Mouse (Mus musculus): ENCODE measurements around the gene Zfp414. TPM values are rescaled to one million over a fixed set of nuclear protein-coding genes. Genes with fewer than 3 reads are reported as not detected.

Zfp414 gene
- 29.0 and 39.9 TPM in 2 replicates for total RNA-seq (2014; rRNA removed; ENCODE audit: low replicate concordance)
- 20.3 and 21.4 TPM in 2 replicates for polyA plus RNA-seq (2015; fragmentation: Nextera tagmentation; extraction: Ambion mirVana)

DNA sequence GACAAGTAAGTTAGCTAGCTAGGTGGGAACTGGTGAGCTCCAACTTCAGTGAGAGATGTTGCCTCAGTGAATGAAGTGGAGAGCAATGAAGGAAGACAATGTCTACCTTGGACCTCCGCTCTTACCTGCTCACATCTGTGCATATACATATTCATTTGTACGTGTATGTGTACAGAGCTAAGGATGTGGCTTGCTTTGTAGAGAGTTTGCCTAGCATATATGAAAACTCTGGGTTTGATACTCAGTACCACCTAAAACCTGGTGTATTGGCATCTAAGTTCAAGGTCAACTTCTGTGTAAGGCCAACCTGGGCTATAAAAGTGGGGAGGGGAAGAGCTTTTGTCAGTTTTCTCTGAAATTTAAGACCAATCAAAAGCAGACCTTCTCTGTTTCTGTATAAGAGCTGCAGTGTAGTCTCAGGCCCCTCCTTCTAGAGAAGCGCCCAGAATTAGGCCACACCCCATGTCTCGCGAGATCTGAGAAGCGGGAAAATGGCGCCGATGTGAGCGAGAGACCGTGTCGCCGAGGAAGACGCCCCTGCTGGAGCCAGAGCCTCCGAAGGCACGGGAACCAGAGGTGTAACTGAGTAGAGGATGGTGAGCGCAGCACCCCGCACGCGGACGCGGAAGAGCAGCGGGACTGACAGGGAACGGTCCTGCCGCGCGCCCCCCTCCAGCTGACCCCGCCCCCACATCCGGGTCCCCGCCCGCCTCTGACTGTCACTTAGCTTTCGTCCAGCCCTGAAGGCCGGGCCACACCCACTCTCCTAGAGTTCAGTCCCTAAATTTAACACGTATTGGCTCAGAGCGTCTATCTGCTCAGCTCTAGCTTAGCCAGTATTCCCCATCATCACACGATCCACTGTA is at the start of gene Zfp414:
TSS of gene Zfp414 (plus strand) at position 470 of the 866 bp plus-strand sequence.
- peak within 1 kb of the TSS; percentile 71 for H3K4me3 ChIP-seq (ENCODE audit: low read depth, low read length)
- 0 out of 2 replicates have a peak, but pooled peaks cover 5% of the 10 kb centered on the region for H3K36me3 ChIP-seq (replicated peaks; ENCODE audit: control insufficient read depth, insufficient read depth, low read length)
- DNase-seq (ENCODE audit: low spot score) (peak; percentile 94), ATAC-seq (ENCODE audit: insufficient read depth, low read depth) (peak; percentile 96)
- peak within 1 kb of the TSS; percentile 70 for H3K9ac ChIP-seq (replicated peaks; ENCODE audit: low read depth, low read length)
- peak within 1 kb of the TSS; percentile 97 for H3K27ac ChIP-seq (ENCODE audit: low read depth)
- H3K27me3 ChIP-seq (ENCODE audit: control insufficient read depth, insufficient read depth, low read length) = no peaks in the 10 kb centered on the region
- no peaks in the 10 kb centered on the region for H3K9me3 ChIP-seq (replicated peaks; ENCODE audit: control insufficient read depth, low read length)
- H3K4me2 ChIP-seq (ENCODE audit: low read depth, low read length) = peak within 1 kb of the TSS; percentile 67
- TF ChIP-seq EP300 (IDR thresholded peaks at IDR 0.05; ENCODE audit: low read depth) (no peak; the same call in 1 of the 2 replicates), CTCF (IDR thresholded peaks at IDR 0.05; ENCODE audit: low read depth) (no peak)
- peaks cover 15% of the 10 kb centered on the region; the same call in 1 of the 2 replicates for H3K4me1 ChIP-seq (ENCODE audit: control insufficient read depth, insufficient read depth)
- 2% methylated on average over 35 of the region's 35 CpGs for WGBS

DNA sequence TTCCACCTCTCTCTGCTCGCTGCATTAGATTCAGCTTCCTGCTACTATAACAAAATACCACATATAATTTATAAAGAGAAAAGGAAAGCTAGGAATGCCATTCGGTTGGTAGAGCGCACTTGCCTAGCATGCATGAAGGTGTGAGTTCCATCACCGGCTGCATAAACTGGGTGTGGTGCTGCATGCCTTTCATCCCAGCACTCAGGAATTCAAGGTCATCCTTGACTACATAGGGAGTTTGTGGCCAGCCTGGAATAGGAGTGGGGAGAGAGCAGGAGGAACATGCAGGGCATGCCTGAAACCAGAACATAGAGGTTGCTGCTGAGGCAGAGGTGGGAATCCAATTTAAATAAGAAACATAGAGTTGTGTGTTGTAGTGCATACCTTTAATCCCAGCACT is 44.8 kb upstream of the Zfp414 start:
- no peak overlapping the region for H3K27ac ChIP-seq (ENCODE audit: low read depth)
- WGBS = 75% methylated on average over 4 of the region's 4 CpGs
- H3K36me3 ChIP-seq (replicated peaks; ENCODE audit: control insufficient read depth, insufficient read depth, low read length) = no peaks in the 10 kb centered on the region
- H3K9ac ChIP-seq (replicated peaks; ENCODE audit: low read depth, low read length) = no peak overlapping the region
- DNase-seq (ENCODE audit: low spot score) (no peak), ATAC-seq (ENCODE audit: insufficient read depth, low read depth) (no peak)
- H3K4me3 ChIP-seq (ENCODE audit: low read depth, low read length) = no peak overlapping the region
- H3K4me2 ChIP-seq (ENCODE audit: low read depth, low read length) = no peak overlapping the region
- no peaks in the 10 kb centered on the region for H3K9me3 ChIP-seq (replicated peaks; ENCODE audit: control insufficient read depth, low read length)
- no peaks in the 10 kb centered on the region for H3K4me1 ChIP-seq (ENCODE audit: control insufficient read depth, insufficient read depth)
- H3K27me3 ChIP-seq (ENCODE audit: control insufficient read depth, insufficient read depth, low read length) = no peaks in the 10 kb centered on the region
- no peak for TF ChIP-seq CTCF (IDR thresholded peaks at IDR 0.05; ENCODE audit: low read depth)
- no peak for TF ChIP-seq EP300 (IDR thresholded peaks at IDR 0.05; ENCODE audit: low read depth)

DNA sequence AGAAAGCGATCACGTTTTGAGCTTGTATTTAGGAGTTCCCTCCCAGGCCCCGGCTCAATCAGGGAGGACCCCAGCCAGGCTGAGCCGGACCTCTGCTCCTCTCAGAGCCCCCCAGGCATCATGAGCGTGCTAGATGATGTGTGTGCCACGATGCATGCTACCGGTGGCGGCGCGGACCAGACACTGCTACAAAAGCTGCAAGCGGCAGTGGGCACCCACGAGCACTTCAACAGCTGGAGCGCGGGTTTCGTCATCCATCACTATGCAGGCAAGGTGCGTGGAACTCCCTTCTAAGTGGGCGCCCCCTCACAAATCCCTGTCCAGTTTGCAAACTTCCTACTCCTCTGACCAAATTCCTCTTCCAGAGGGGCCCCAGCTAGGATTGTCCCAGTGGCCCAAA is 42.9 kb upstream of the Zfp414 start:
- H3K27me3 ChIP-seq (ENCODE audit: control insufficient read depth, insufficient read depth, low read length) = no peaks in the 10 kb centered on the region
- H3K4me3 ChIP-seq (ENCODE audit: low read depth, low read length) = no peak overlapping the region
- H3K27ac ChIP-seq (ENCODE audit: low read depth) = no peak overlapping the region
- no peaks in the 10 kb centered on the region for H3K36me3 ChIP-seq (replicated peaks; ENCODE audit: control insufficient read depth, insufficient read depth, low read length)
- no peaks in the 10 kb centered on the region for H3K4me1 ChIP-seq (ENCODE audit: control insufficient read depth, insufficient read depth)
- 55% methylated on average over 17 of the region's 17 CpGs for WGBS
- no peak for TF ChIP-seq EP300 (IDR thresholded peaks at IDR 0.05; ENCODE audit: low read depth)
- no peak for TF ChIP-seq CTCF (IDR thresholded peaks at IDR 0.05; ENCODE audit: low read depth)
- H3K4me2 ChIP-seq (ENCODE audit: low read depth, low read length) = no peak overlapping the region
- H3K9ac ChIP-seq (replicated peaks; ENCODE audit: low read depth, low read length) = no peak overlapping the region
- no peaks in the 10 kb centered on the region for H3K9me3 ChIP-seq (replicated peaks; ENCODE audit: control insufficient read depth, low read length)
- ATAC-seq (ENCODE audit: insufficient read depth, low read depth) (no peak), DNase-seq (ENCODE audit: low spot score) (no peak)

DNA sequence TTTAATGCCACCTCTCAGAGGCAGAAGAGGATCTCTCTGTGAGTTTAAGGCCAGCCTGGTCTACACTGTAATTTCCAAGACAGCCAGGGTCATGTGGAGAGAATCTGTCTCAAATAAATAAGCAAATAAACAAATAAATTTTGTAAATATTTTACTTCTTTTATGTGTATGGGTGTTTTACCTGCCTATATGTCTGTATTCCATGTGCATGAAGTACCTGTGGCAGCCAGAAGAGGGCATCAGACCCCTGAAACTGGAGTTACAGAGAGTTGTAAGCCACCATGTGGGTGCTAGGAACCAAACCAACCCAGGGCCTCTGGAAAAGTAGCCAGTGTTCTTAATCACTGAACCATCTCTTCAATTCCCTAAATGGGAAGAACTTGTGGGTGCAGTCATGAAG is 31.6 kb upstream of the Zfp414 start:
- Histone ChIP-seq H3K9ac (replicated peaks; ENCODE audit: low read depth, low read length) (no peak overlapping the region), H3K27ac (ENCODE audit: low read depth) (no peak overlapping the region), H3K36me3 (replicated peaks; ENCODE audit: control insufficient read depth, insufficient read depth, low read length) (no peaks in the 10 kb centered on the region), H3K4me2 (ENCODE audit: low read depth, low read length) (no peak overlapping the region), H3K4me1 (ENCODE audit: control insufficient read depth, insufficient read depth) (no peaks in the 10 kb centered on the region), H3K9me3 (replicated peaks; ENCODE audit: control insufficient read depth, low read length) (no peaks in the 10 kb centered on the region; the same call in 1 of the 2 replicates), H3K4me3 (ENCODE audit: low read depth, low read length) (no peak overlapping the region), H3K27me3 (ENCODE audit: control insufficient read depth, insufficient read depth, low read length) (no peaks in the 10 kb centered on the region)
- ATAC-seq (ENCODE audit: insufficient read depth, low read depth) = no peak
- no peak for DNase-seq (ENCODE audit: low spot score)
- no peak for TF ChIP-seq EP300 (IDR thresholded peaks at IDR 0.05; ENCODE audit: low read depth)
- TF ChIP-seq CTCF (IDR thresholded peaks at IDR 0.05; ENCODE audit: low read depth) = no peak

DNA sequence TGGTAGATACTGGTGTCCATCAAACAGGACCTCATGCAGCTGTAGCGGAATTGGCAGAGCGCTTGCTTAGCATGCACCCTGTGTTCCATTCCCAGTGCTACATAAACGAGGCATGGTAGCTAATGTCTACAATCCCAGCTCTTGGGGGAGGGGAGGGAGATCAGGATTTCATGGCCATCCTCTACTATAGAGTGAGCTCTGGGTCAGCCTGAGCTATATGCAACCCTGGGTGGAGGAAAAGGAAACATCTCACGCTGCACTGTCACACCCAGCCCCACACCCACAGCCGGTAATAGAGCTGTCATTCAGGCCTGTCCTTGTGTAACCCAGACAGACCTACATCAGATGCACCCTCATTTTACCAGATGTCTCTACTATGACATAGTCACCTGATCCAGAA is 30.4 kb upstream of the Zfp414 start:
- no peak overlapping the region for H3K9ac ChIP-seq (replicated peaks; ENCODE audit: low read depth, low read length)
- no peak for DNase-seq (ENCODE audit: low spot score)
- WGBS = 78% methylated on average over 5 of the region's 5 CpGs
- H3K4me2 ChIP-seq (ENCODE audit: low read depth, low read length) = no peak overlapping the region
- no peaks in the 10 kb centered on the region for H3K4me1 ChIP-seq (ENCODE audit: control insufficient read depth, insufficient read depth)
- H3K4me3 ChIP-seq (ENCODE audit: low read depth, low read length) = no peak overlapping the region
- no peak for ATAC-seq (ENCODE audit: insufficient read depth, low read depth)
- no peaks in the 10 kb centered on the region; the same call in 1 of the 2 replicates for H3K9me3 ChIP-seq (replicated peaks; ENCODE audit: control insufficient read depth, low read length)
- TF ChIP-seq CTCF (IDR thresholded peaks at IDR 0.05; ENCODE audit: low read depth) (no peak), EP300 (IDR thresholded peaks at IDR 0.05; ENCODE audit: low read depth) (no peak)
- H3K27ac ChIP-seq (ENCODE audit: low read depth) = no peak overlapping the region
- no peaks in the 10 kb centered on the region for H3K27me3 ChIP-seq (ENCODE audit: control insufficient read depth, insufficient read depth, low read length)
- H3K36me3 ChIP-seq (replicated peaks; ENCODE audit: control insufficient read depth, insufficient read depth, low read length) = no peaks in the 10 kb centered on the region

All from heart, postnatal 0 days (tissue).